Mouse (Mus musculus): ENCODE results near the gene Gp6. TPM values are rescaled to one million over a fixed set of nuclear protein-coding genes. Genes with fewer than 3 reads are reported as not detected.
"Not testable (repeated sequence)": the region's sequence is repeated elsewhere in the genome, so short reads cannot be mapped to it uniquely, and the experiment has no call there.

Gene Gp6
- total RNA-seq (2017), result 3.3 and 4.8 TPM in 2 replicates

DNA sequence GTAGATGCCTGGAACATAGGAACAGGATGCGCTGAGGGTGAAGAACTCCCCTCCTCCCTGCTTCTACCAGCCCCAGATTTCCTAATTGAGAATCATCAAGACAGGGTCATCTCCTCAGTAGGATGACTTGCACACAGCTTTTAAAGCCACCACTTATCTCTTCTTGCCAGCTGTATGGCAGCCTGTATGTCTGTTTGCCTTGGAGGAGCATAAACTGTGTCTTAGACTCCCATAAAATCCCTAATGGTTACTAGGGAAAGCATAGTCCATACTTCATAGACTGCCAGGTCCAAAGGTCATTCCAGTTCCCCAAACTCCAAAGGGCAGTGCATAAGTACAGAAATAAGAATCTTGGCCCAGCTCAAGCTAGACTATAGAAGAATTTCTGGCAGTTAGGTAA is at the start of gene Gp6:
Gene Gp6, minus strand, starts transcription at position 15 of the 400 bp plus-strand sequence.
- ATAC-seq (ENCODE audit: extremely low read depth, insufficient number of reproducible peaks, low FRiP score, poor library complexity, severe bottlenecking), result no peak

DNA sequence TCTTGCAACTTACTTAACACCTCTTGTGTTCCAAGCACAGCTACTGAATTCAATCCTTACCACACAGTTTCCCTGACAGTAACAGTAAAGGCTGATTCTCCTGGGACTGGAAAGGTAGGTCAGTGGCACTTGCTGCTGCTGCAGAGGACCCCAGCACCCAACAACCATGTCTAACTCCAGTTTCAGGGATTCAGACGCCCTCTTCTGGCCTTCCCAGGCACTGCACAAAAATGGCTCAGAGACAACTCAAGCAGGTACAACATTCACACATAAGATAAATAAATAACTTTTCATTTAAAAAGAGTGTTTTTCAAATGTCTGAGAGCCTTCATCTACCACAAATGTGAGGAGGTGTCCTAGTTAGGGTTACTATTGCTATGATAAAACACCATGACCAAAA is 49.6 kb upstream of the Gp6 start:
- ATAC-seq (ENCODE audit: extremely low read depth, insufficient number of reproducible peaks, low FRiP score, poor library complexity, severe bottlenecking), result no peak

DNA sequence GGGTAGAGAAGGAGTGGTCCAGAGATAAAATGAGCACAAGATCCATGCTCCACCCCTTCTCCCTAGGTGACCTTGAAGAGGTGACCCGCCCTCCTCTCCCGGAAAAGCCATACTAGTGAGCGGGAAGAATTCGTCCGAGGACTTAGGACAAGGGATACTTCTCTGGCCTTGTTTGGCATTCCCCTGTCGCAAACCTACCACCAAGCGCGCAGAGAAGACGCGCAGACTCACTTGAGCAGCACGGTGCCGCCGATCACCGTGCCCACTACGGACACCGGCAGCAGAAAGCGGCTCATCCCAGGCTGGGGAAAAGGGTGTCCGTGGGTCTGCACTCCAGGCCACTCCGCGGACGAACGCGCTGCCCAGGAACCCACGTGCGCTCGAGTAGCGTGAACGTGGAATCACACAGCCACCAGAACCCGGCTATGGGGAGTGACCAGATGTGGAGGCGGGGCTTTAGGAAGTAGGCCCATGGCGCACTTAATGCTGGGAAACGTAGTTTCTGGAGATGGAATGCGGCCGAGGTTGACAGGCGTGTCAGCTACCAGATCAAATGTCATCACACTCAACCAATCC is 47.8 kb upstream of the Gp6 start, which contains the start of gene Rdh13:
Gene Rdh13, minus strand, starts transcription at position 434 of the 576 bp plus-strand sequence.
- ATAC-seq (ENCODE audit: extremely low read depth, insufficient number of reproducible peaks, low FRiP score, poor library complexity, severe bottlenecking), result peak; percentile 94

DNA sequence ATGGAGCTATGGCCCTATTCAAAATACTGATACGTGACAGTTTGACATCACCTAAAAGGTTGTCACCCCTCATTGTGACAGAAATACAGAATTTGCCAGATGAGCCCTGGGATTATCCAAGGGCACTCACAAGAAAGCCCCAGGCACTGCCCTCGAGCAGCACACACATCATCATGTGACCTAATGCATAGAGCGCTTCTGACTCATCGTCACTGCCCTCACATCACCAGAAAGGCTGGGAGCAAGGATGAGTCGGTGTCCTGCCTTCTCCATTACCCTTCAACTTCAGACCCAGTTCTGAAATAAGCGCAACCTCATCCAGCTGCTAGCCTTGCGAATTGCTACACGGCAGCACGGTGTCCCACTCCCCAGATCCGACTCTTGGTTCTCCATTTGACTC is 43.0 kb upstream of the Gp6 start:
- no peak for ATAC-seq (ENCODE audit: extremely low read depth, insufficient number of reproducible peaks, low FRiP score, poor library complexity, severe bottlenecking)

DNA sequence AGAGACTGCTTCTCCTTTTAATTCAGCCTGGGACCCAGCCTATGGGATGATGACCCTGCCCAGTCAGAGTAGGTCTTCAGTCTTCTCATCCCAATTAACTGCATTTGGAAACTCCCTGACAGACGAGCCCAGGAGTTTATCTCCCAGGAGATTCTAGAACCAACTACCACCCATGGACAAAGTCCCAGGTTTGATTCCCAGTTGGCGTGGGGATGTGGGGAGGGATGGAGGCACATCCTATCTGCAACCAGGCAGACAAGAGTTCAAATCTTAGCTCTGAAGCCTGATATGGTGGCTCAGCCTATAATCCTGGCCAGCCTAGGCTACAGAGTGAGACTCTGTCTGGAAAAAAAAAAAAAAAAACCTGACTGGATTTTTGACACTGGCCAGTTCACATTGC is 40.2 kb upstream of the Gp6 start:
- no peak for ATAC-seq (ENCODE audit: extremely low read depth, insufficient number of reproducible peaks, low FRiP score, poor library complexity, severe bottlenecking)

DNA sequence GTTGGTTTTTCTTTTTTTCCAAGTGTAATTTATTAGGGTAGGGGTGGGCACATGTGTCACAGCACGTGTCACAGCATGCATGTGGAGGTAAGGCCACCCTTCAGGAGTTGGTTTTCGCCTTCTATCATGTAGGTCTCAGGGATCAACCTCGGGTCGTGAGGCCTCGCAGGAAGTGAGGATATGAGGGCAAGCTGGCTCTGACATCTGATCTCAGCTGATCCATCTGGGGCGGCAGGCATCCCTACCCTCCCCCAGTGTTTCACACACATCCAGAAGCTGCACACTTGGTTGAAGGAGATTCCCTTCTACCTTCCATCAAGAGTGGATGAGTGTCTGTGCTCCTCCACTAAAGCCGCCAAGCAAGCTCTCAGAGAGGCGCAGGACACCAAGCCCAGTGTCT is 34.5 kb upstream of the Gp6 start:
- no peak for ATAC-seq (ENCODE audit: extremely low read depth, insufficient number of reproducible peaks, low FRiP score, poor library complexity, severe bottlenecking)

DNA sequence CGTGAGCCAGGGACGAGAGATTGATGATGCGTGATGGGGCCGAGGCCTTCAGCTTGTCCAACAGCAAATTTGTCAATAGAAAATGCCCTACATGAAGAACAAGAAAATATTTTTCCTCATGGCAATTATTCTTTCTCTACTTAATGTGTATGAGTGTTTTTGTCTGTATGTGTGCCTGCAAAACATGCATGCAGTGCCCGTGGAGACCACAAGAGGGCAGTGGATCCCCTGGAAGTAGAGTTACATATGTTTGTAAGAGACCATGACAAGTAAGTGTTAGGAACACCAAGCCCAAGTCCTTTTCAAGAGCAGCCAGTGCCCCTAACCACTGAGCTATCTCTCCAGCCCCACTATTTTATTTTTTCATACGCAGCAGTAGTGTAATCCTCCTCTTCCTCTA is 34.0 kb upstream of the Gp6 start:
- ATAC-seq (ENCODE audit: extremely low read depth, insufficient number of reproducible peaks, low FRiP score, poor library complexity, severe bottlenecking), result peak; percentile 55

DNA sequence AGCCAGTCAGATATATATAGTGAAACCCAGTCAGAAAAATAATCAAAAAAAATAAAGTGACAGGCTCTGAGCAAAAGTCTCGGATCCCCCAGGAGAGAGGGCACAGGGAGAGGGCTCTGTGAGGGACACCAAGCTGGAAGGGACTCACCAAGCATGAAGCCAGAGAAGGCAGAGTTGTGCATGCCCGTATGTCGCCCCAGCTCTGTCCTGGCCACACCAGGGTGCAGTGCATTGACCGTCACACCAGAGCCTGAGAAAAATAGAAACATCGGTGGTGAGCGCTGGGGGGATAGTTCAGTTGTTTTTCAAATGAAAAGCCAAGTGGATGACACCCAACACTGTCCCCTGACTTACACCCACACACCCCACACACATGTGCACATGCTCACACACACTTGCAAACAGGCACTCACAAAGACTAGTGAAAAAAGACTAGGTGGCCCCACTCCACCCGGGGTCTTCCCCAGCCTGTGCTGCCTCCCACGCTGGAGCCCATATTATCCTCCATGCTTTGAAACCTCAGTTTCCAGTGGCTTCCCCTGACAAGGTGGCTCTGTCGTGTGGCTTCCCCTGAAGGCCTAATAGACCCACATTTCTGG is 32.8 kb upstream of the Gp6 start:
- ATAC-seq (ENCODE audit: extremely low read depth, insufficient number of reproducible peaks, low FRiP score, poor library complexity, severe bottlenecking), result no peak

DNA sequence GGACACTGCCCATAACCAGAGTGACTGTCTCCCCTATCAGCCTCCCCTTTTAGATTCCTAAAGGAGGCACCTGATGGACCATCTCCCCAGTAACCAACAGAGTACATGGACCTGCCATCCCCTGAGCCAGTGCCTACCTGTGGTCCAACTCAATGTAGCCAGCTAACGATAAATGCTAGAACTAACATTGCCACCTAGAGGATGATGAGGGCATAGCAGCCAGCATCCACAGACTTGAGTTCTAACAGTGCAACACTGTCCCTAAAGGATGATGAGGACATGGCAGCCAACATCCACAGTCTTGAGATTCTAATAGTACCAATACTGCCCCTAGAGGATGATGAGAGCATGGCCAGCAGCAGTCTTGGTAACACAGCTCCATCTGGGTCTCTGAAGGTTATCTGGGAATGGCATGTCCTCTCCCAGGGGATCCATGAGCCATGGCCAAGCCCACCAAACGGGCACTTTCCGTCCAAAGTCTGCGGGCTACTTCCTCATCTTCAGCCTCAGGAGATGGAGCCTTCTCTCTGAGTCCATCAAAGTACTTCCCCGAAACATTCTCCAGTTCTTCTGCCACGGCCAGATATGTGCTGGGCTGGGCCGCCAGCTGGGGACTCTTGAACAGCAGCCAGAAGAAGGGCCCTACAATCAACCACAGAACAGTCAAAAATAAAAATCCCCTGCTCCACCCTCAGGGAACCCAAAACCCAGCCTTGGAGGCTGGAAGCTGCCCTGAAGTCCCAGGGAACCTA is 29.8 kb upstream of the Gp6 start:
- ATAC-seq (ENCODE audit: extremely low read depth, insufficient number of reproducible peaks, low FRiP score, poor library complexity, severe bottlenecking), result peak; percentile 98

DNA sequence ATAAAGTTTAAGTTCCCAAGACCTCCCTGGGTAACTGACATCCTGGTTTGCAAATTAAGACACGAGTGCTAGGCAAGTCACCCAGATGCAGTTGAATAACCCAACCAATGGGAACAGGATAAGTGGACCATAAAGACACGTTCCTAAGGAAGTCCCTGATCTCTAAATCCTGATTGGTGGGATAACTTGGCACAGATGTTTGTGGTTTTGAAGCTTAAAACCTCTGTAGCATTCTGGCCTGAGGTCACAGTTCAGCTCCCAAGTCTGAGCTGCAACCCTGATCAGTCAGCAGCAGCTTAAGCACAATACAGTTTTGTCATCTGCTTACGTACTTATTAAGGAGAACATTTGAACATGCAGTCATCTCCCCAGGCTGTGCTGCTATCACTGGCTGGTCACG is 22.7 kb upstream of the Gp6 start:
- no peak for ATAC-seq (ENCODE audit: extremely low read depth, insufficient number of reproducible peaks, low FRiP score, poor library complexity, severe bottlenecking)

DNA sequence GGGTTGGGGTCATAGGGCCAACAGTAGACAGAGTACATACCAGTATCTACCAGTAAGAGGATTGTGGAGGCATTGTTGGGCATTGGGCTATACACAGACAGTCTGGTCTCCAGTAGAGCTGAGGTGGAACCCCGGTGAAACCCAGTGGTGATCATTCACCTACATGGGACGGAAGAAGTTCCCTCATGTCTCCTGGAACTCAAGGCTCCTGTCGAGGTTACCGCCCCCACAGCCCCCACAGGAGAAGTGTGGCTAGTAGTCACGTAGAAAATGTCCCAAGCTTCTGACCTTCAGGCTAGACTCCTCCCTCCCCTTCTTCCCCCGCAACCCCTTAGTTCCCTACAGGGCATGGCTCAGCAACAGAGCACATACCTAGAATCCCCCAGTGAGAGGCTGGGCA is 22.1 kb upstream of the Gp6 start:
- ATAC-seq (ENCODE audit: extremely low read depth, insufficient number of reproducible peaks, low FRiP score, poor library complexity, severe bottlenecking), result no peak

DNA sequence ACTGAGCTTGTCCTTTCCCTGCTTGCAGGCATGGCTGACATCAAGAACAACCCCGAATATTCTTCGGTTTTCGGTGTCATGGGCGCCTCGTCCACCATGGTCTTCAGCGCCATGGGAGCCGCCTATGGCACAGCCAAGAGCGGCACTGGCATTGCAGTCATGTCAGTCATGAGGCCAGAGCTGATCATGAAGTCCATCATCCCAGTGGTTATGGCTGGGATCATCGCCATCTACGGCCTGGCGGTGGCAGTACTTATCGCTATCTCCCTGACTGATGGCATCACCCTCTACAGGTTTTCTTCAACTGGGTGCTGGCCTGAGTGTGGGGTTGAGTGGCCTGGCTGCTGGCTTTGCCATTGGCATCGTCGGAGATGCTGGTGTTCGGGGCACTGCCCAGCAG is 14.9 kb upstream of the Gp6 start:
- not testable (repeated sequence) for ATAC-seq (ENCODE audit: extremely low read depth, insufficient number of reproducible peaks, low FRiP score, poor library complexity, severe bottlenecking)

DNA sequence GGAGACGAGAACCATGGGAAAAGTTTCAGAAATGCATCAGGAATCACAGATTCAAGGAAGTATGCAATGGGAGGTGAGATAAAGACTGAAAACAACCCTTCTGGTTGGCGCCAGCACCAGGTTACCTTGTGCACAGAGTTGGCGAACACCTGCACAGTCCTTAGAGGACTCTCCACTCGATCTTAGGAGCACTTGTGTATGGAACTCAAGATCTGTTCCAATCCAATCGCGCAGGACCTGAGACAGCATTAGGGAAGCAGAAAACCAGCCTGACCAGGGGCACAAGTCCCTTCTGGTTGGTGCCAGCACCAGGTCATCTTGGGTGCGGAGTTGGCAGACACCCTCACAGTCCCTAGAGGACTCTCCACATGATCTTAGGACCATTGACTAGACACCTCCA is 24.0 kb downstream of the Gp6 start:
- ATAC-seq (ENCODE audit: extremely low read depth, insufficient number of reproducible peaks, low FRiP score, poor library complexity, severe bottlenecking), result no peak

DNA sequence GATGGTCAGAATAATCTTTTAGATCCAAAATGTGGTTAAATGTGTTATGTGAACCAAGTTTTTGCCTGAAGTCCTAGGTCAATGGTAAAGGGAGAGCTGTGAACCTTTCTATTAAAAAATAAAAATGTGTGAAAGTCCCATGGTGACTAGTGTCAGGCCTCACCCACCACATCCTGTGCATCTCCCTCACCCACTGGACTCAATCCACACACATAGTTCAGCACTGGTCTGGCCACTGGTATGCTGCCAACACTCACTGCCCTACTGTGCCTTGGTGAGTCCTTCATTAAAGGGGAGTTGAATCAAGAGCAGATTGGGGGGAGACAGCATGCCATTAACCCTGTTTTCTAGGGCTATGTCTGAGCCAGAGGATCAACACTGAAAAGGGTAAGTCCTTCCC is 60.0 kb downstream of the Gp6 start, which contains the start of gene Ncr1:
Gene Ncr1, plus strand, starts transcription at position 216 of the 400 bp plus-strand sequence.
- ATAC-seq (ENCODE audit: extremely low read depth, insufficient number of reproducible peaks, low FRiP score, poor library complexity, severe bottlenecking), result no peak

DNA sequence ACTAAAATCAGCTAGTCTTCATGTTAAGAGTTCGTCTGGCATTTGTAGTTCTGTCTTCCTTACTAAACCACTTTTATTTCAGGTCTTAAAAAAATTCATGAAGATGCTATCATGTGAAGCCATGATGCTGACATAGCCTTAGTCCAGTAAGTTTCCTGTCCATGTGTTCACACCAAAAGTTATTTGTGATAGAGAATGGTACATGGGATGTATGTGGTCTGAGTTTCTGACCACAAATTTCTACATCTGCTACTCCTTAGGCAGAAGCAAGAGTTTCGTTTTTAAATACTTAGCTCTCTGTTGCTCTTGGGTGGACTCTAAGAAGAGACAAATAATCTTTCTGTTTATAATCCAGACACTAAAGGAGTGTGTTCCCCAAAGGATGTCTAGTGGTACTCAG is 74.2 kb downstream of the Gp6 start:
- ATAC-seq (ENCODE audit: extremely low read depth, insufficient number of reproducible peaks, low FRiP score, poor library complexity, severe bottlenecking), result no peak

Other genes with a start within 250 kb of the Gp6 start
- gene Leng9, start 247.4 kb downstream of the Gp6 start, total RNA-seq (2017), result 18.9 and 19.7 TPM in 2 replicates
- gene Cdc42ep5, start 232.9 kb downstream of the Gp6 start, total RNA-seq (2017), result 0.86 and 5.8 TPM in 2 replicates
- 0.35 TPM in 1 of 2 replicates, not detected in the other for gene Lilra5, start 160.0 kb downstream of the Gp6 start, total RNA-seq (2017)
- gene Ncr1, start 60.0 kb downstream of the Gp6 start, total RNA-seq (2017), result 3.6 and 9.1 TPM in 2 replicates
- gene Rdh13, start 47.9 kb upstream of the Gp6 start, total RNA-seq (2017), result 7.6 and 10.8 TPM in 2 replicates
- 58.8 and 64.3 TPM in 2 replicates for gene Eps8l1, start 62.9 kb upstream of the Gp6 start, total RNA-seq (2017)
- 297 and 336 TPM in 2 replicates for gene Ppp1r12c, start 103.9 kb upstream of the Gp6 start, total RNA-seq (2017)
- not detected in 2 replicates for gene Tnnt1, start 118.6 kb upstream of the Gp6 start, total RNA-seq (2017)
- 0.58 TPM in 1 of 2 replicates, not detected in the other for gene Tnni3, start 126.5 kb upstream of the Gp6 start, total RNA-seq (2017)
- gene Dnaaf3, start 134.7 kb upstream of the Gp6 start, total RNA-seq (2017), result 0.12 and 0.74 TPM in 2 replicates
- not detected in 2 replicates for gene Syt5, start 149.8 kb upstream of the Gp6 start, total RNA-seq (2017)
- gene Ptprh, start 206.3 kb upstream of the Gp6 start, total RNA-seq (2017), result 0.25 TPM in 1 of 2 replicates, not detected in the other
- gene Tmem86b, start 233.7 kb upstream of the Gp6 start, total RNA-seq (2017), result 44.9 and 56.3 TPM in 2 replicates